Mouse (Mus musculus) forebrain, embryonic 15.5 days (tissue): Measurements from ENCODE around the gene Uba52. TPM values are rescaled to one million over a fixed set of nuclear protein-coding genes. Genes with fewer than 3 reads are reported as not detected.

Source experiments
- ATAC-seq: fragments of 200-750 bp; cut with Nextera tagmentation; replicated peaks from 2 replicates; pipeline ENCODE4 v1.8.0; 2017; ENCODE audit warnings: mild to moderate bottlenecking, moderate TSS enrichment, moderate library complexity
- H3K27ac ChIP-seq: fragments of 300-500 bp; sonication (generic); replicated peaks from 2 replicates; pipeline ENCODE4 v1.5.1; 2015; ENCODE audit warnings: mild to moderate bottlenecking, inconsistent platforms
- H3K27me3 ChIP-seq: fragments of 300-500 bp; sonication (generic); 2 replicates; pipeline ENCODE4 v1.6.1; 2015; ENCODE audit warnings: inconsistent platforms
- H3K36me3 ChIP-seq: fragments of 300-500 bp; sonication (generic); 2 replicates; pipeline ENCODE4 v1.6.1; 2015; ENCODE audit warnings: mild to moderate bottlenecking, inconsistent platforms
- H3K4me1 ChIP-seq: fragments of 300-500 bp; sonication (generic); 2 replicates; pipeline ENCODE4 v1.6.1; 2015; ENCODE audit warnings: inconsistent platforms
- H3K4me2 ChIP-seq: fragments of 300-500 bp; sonication (generic); replicated peaks from 2 replicates; pipeline ENCODE4 v1.6.1; 2015; ENCODE audit warnings: mild to moderate bottlenecking, inconsistent platforms
- H3K4me3 ChIP-seq: fragments of 300-500 bp; sonication (generic); 2 replicates; pipeline ENCODE4 v1.5.1; 2015; ENCODE audit warnings: mild to moderate bottlenecking, inconsistent platforms
- H3K9ac ChIP-seq: fragments of 300-500 bp; sonication (generic); replicated peaks from 2 replicates; pipeline ENCODE4 v1.6.1; 2015; ENCODE audit warnings: mild to moderate bottlenecking, inconsistent platforms
- H3K9me3 ChIP-seq: fragments of 300-500 bp; sonication (generic); 2 replicates; pipeline ENCODE4 v1.6.1; 2016; ENCODE audit warnings: inconsistent platforms
- WGBS: fragments of 180-500 bp; shearing (Covaris S2); methylation state at CpG from one replicate; pipeline ENCODE4 v1.1.7; 2015; ENCODE audit warnings: mixed read lengths; 5-methylcytosine and 5-hydroxymethylcytosine counted together
- polyA plus RNA-seq: library from polyadenylated mRNA; unstranded; fragments of >200 nt; fragmentation: Nextera tagmentation; extraction: Ambion mirVana; gene quantifications from 2 replicates; pipeline ENCODE4 v1.2.1, GENCODE M21; 2015

Gene Uba52
- polyA plus RNA-seq, 1 experiment from 2014 or later, result 724 TPM

GRCm38 (mm10) chr8:70467229-70467725, 43.3 kb downstream of the Uba52 start:
- no peak for ATAC-seq
- peaks cover 3% of the 10 kb centered on the region; the same call in 1 of the 2 replicates for H3K4me1 ChIP-seq
- no peak overlapping the region for H3K9ac ChIP-seq
- no peak overlapping the region for H3K4me2 ChIP-seq
- no peak overlapping the region for H3K27ac ChIP-seq
- 84% methylated on average over 5 of the region's 5 CpGs for WGBS
- no peaks in the 10 kb centered on the region for H3K36me3 ChIP-seq
- H3K4me3 ChIP-seq, result no peak overlapping the region
- no peaks in the 10 kb centered on the region for H3K9me3 ChIP-seq
- H3K27me3 ChIP-seq, result no peaks in the 10 kb centered on the region

GRCm38 (mm10) chr8:70466771-70467170, 43.8 kb downstream of the Uba52 start:
- Histone ChIP-seq H3K4me2 (no peak overlapping the region), H3K4me3 (no peak overlapping the region), H3K27me3 (no peaks in the 10 kb centered on the region), H3K9me3 (no peaks in the 10 kb centered on the region), H3K27ac (no peak overlapping the region), H3K36me3 (no peaks in the 10 kb centered on the region), H3K9ac (no peak overlapping the region), H3K4me1 (peaks cover 3% of the 10 kb centered on the region; the same call in 1 of the 2 replicates)
- WGBS, result 82% methylated on average over 11 of the region's 11 CpGs
- ATAC-seq, result no peak

GRCm38 (mm10) chr8:70466305-70466704, 44.3 kb downstream of the Uba52 start:
- Histone ChIP-seq H3K36me3 (no peaks in the 10 kb centered on the region), H3K4me1 (peaks cover 3% of the 10 kb centered on the region; the same call in 1 of the 2 replicates), H3K4me3 (no peak overlapping the region), H3K27ac (no peak overlapping the region), H3K9me3 (no peaks in the 10 kb centered on the region), H3K4me2 (no peak overlapping the region), H3K9ac (no peak overlapping the region), H3K27me3 (no peaks in the 10 kb centered on the region)
- WGBS, result 90% methylated on average over 4 of the region's 4 CpGs
- no peak for ATAC-seq

- Histone ChIP-seq H3K4me1 (peaks cover 3% of the 10 kb centered on the region; the same call in 1 of the 2 replicates), H3K9me3 (no peaks in the 10 kb centered on the region), H3K4me2 (no peak overlapping the region), H3K27me3 (no peaks in the 10 kb centered on the region), H3K4me3 (no peak overlapping the region), H3K9ac (no peak overlapping the region), H3K27ac (no peak overlapping the region), H3K36me3 (no peaks in the 10 kb centered on the region)
- 93% methylated on average over 4 of the region's 4 CpGs for WGBS
- ATAC-seq, result no peak
Measured at GRCm38 (mm10) chr8:70465701-70466100, 44.9 kb downstream of the Uba52 start.

- Histone ChIP-seq H3K4me1 (no peaks in the 10 kb centered on the region; the same call in 1 of the 2 replicates), H3K9ac (no peak overlapping the region), H3K4me3 (no peak overlapping the region), H3K27me3 (no peaks in the 10 kb centered on the region), H3K27ac (no peak overlapping the region), H3K4me2 (no peak overlapping the region), H3K36me3 (no peaks in the 10 kb centered on the region), H3K9me3 (no peaks in the 10 kb centered on the region)
- no peak for ATAC-seq
- WGBS, result 94% methylated on average over 6 of the region's 6 CpGs
Measured at GRCm38 (mm10) chr8:70464162-70464561, 46.4 kb downstream of the Uba52 start.

- Histone ChIP-seq H3K4me3 (no peak overlapping the region), H3K4me1 (no peaks in the 10 kb centered on the region; the same call in 1 of the 2 replicates), H3K27me3 (no peaks in the 10 kb centered on the region), H3K9ac (no peak overlapping the region), H3K36me3 (no peaks in the 10 kb centered on the region), H3K27ac (no peak overlapping the region), H3K9me3 (no peaks in the 10 kb centered on the region), H3K4me2 (no peak overlapping the region)
- ATAC-seq, result no peak
- 58% methylated on average over 4 of the region's 4 CpGs for WGBS
Measured at GRCm38 (mm10) chr8:70463306-70463705, 47.3 kb downstream of the Uba52 start.

- no peaks in the 10 kb centered on the region for H3K36me3 ChIP-seq
- H3K4me3 ChIP-seq, result no peak overlapping the region
- WGBS, result 92% methylated on average over 8 of the region's 8 CpGs
- H3K4me1 ChIP-seq, result no peaks in the 10 kb centered on the region; the same call in 1 of the 2 replicates
- H3K27ac ChIP-seq, result no peak overlapping the region
- no peak overlapping the region for H3K9ac ChIP-seq
- H3K27me3 ChIP-seq, result no peaks in the 10 kb centered on the region
- ATAC-seq, result no peak
- H3K4me2 ChIP-seq, result no peak overlapping the region
- H3K9me3 ChIP-seq, result no peaks in the 10 kb centered on the region
Measured at GRCm38 (mm10) chr8:70462516-70462813, 48.1 kb downstream of the Uba52 start.

- Histone ChIP-seq H3K9me3 (no peaks in the 10 kb centered on the region), H3K27me3 (no peaks in the 10 kb centered on the region), H3K4me3 (no peak overlapping the region), H3K36me3 (no peaks in the 10 kb centered on the region), H3K9ac (no peak overlapping the region), H3K27ac (no peak overlapping the region), H3K4me2 (no peak overlapping the region), H3K4me1 (no peaks in the 10 kb centered on the region; the same call in 1 of the 2 replicates)
- 91% methylated on average over 16 of the region's 16 CpGs for WGBS
- no peak for ATAC-seq
Measured at GRCm38 (mm10) chr8:70461765-70462515, 48.7 kb downstream of the Uba52 start.

GRCm38 (mm10) chr8:70460606-70461005, 50.0 kb downstream of the Uba52 start:
- no peaks in the 10 kb centered on the region for H3K27me3 ChIP-seq
- no peak overlapping the region for H3K9ac ChIP-seq
- no peaks in the 10 kb centered on the region for H3K36me3 ChIP-seq
- no peaks in the 10 kb centered on the region for H3K9me3 ChIP-seq
- no peak overlapping the region for H3K4me2 ChIP-seq
- no peak overlapping the region for H3K27ac ChIP-seq
- WGBS, result 76% methylated on average over 9 of the region's 9 CpGs
- H3K4me3 ChIP-seq, result no peak overlapping the region
- H3K4me1 ChIP-seq, result no peaks in the 10 kb centered on the region; the same call in 1 of the 2 replicates
- no peak for ATAC-seq

GRCm38 (mm10) chr8:70460199-70460598, 50.4 kb downstream of the Uba52 start:
- no peaks in the 10 kb centered on the region for H3K36me3 ChIP-seq
- 93% methylated on average over 5 of the region's 5 CpGs for WGBS
- no peaks in the 10 kb centered on the region for H3K9me3 ChIP-seq
- H3K27ac ChIP-seq, result no peak overlapping the region
- no peak overlapping the region for H3K9ac ChIP-seq
- H3K4me3 ChIP-seq, result no peak overlapping the region
- H3K4me2 ChIP-seq, result no peak overlapping the region
- no peaks in the 10 kb centered on the region; the same call in 1 of the 2 replicates for H3K4me1 ChIP-seq
- H3K27me3 ChIP-seq, result no peaks in the 10 kb centered on the region
- ATAC-seq, result no peak

GRCm38 (mm10) chr8:70459636-70460035, 51.0 kb downstream of the Uba52 start:
- no peak for ATAC-seq
- H3K9ac ChIP-seq, result no peak overlapping the region
- no peaks in the 10 kb centered on the region for H3K9me3 ChIP-seq
- 94% methylated on average over 2 of the region's 2 CpGs for WGBS
- H3K4me3 ChIP-seq, result no peak overlapping the region
- H3K27ac ChIP-seq, result no peak overlapping the region
- H3K27me3 ChIP-seq, result no peaks in the 10 kb centered on the region
- no peaks in the 10 kb centered on the region for H3K36me3 ChIP-seq
- no peak overlapping the region for H3K4me2 ChIP-seq
- no peaks in the 10 kb centered on the region; the same call in 1 of the 2 replicates for H3K4me1 ChIP-seq

GRCm38 (mm10) chr8:70458462-70458861, 52.1 kb downstream of the Uba52 start:
- WGBS, result 85% methylated on average over 3 of the region's 3 CpGs
- no peak overlapping the region for H3K4me3 ChIP-seq
- H3K9ac ChIP-seq, result no peak overlapping the region
- no peak overlapping the region for H3K27ac ChIP-seq
- no peaks in the 10 kb centered on the region for H3K36me3 ChIP-seq
- no peak for ATAC-seq
- H3K4me1 ChIP-seq, result no peaks in the 10 kb centered on the region; the same call in 1 of the 2 replicates
- no peaks in the 10 kb centered on the region for H3K9me3 ChIP-seq
- no peak overlapping the region for H3K4me2 ChIP-seq
- H3K27me3 ChIP-seq, result no peaks in the 10 kb centered on the region
